Mouse (Mus musculus): ENCODE measurements around the gene Dnajb2. TPM values are rescaled to one million over a fixed set of nuclear protein-coding genes. Genes with fewer than 3 reads are reported as not detected.
A peak's percentile ranks its signal among the peaks of the same experiment; 100 is the strongest.
"Not testable (repeated sequence)": the region's sequence is repeated elsewhere in the genome, so short reads cannot be mapped to it uniquely, and the experiment has no call there.

Gene Dnajb2
- total RNA-seq, 2 experiments from 2014 or later, result 54.7 to 61.3 TPM

DNA sequence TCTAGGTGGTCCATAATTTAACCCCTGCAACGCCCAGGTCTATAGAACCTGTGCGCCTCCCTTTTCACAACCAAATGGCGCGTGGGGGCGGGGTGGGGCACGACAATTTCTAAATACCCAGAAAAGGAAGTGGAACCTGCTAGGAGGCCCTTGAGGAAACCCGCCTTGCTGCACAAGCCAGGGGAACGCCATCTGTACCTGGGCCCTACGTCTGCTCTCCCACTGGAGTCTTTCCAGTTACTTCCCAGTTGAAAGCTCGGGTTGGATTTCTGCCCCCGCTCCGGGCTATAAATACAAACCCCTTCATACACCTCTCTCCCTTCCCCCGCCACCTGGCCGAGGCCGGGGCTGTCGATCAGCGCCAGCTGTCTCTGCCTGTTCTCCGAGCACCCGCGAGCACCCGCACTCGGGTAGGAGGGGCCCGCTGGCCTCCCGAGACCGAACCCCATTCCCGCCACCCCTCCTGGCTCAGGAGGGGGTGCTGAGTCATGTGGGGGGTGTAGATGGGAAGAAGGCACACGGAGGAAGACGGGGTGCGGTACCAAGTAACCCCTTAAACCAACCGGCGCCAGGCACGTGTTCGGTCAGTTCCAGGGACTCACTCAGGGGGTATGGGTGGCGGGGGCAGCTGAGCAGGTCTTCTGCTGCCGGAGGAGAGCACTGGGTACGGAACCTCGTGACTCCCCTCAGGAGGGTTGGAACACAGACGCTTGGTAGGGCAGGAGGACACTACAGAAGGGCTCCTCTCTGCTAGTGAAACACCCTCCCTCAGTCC is 17.8 kb upstream of the Dnajb2 start:
- intact Hi-C loops (cut with DNase I), result no loop called here
- DNase-seq, result peak; percentile 46

GRCm38 (mm10) chr1:75219078-75219477 is 17.1 kb upstream of the Dnajb2 start:
- peak; percentile 75 for DNase-seq
- intact Hi-C loops (cut with DNase I), result no loop called here

GRCm38 (mm10) chr1:75219531-75219930 is 16.7 kb upstream of the Dnajb2 start, which contains the start of gene Tuba4a:
Gene Tuba4a (minus strand): TSS chr1:75219865.
- DNase-seq, result peak; percentile 43
- intact Hi-C loops (cut with DNase I), result no loop called here

DNA sequence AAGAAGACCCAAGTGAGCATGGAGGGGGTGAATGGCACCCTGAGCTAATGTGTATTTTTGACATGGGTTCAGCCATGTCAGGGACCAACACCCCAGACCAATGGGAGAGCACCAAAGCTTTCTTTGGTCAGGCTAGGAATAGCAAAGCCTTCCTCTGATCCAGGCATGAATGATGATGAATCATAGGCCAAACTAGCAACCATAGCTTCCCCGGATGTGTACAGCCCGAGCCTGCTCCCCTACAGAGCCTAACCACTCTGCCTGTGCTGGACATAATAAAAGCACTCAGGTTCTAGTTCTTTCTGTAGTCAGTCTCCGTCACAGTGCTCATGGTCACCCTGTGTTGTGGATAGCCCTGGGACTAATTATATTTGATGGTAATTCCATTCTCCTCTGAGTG is 14.7 kb upstream of the Dnajb2 start:
- intact Hi-C loops (cut with DNase I), result no loop called here
- no peak for DNase-seq

DNA sequence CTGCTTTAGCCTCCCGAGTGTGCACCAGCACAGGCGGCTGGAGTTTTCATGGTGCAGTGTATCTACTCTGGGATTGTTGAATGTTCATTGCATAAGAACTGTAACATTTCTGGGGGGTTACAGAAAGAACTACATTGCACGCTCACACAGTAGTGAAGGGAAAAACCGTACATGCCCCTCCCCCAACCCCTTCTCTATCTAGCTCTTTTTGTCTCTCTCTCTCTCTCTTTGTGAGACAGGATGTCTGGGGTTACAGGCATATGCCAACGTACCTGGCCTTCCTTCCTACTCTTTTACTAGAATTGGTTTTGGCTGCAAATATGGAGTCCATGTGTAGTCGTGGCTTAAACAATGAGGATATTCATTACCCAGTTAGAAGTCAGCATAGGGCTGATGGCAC is 13.3 kb upstream of the Dnajb2 start:
- no peak for DNase-seq
- intact Hi-C loops (cut with DNase I), result no loop called here

DNA sequence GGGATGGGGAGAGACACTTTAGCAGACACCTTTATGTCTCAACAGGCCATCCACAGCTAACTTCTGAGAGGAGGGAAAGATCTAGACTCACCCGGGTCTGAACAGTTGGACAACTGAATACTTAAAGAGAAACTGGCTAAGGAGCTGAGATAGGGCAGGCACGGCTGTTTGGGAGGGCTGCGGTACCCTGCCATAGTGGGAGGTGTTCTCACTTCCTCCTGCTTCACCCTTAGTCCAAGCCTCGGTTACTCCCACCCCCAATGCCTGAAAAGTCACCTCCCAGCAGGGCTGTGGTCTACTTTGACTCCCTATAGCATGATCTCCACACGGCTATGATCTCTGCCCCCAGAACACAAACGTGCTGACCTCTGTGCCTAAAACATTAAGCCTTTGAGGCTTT is 12.7 kb upstream of the Dnajb2 start:
- intact Hi-C loops (cut with DNase I), result no loop called here
- no peak for DNase-seq

DNA sequence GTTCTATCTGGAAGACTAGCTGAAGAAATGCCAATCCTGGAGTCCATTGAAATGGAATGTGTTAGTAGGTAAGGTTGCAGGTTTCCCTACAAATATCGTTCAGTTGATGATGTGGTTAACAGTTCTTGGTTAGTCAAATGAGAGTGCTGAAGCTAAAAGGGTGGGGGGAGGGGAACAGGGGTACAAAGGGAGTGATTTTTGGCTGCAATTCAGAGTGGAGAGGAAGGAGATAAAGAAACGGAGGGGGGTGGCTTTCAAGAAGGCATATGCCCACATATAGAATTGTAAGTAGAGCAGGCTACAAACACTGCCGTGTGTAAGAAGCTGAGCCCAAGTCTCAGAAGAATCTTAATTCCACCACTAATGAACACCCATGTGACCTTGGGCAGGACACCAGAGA is 10.7 kb upstream of the Dnajb2 start:
- intact Hi-C loops (cut with DNase I), result no loop called here
- no peak for DNase-seq

GRCm38 (mm10) chr1:75226138-75226537 is 10.1 kb upstream of the Dnajb2 start:
- DNase-seq, result no peak

DNA sequence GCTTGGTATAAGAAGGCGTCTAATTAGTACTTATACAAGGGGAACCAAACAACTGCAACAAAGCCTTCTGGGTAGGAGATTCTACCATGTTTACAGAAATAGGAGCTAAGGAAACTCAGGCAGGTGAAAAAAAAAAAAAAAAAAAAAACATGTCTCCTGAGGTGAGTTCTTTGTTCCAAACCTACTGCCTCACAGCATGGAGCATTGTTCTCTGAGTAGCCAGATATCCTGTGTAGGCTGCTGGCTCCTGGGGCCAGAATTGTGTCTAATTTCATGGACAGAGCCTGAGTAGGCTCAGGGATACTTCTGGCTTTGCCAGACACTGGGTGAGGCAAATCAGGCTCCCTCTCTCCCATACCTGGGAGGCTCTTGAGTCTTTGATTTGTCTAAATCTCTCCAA is 8.6 kb upstream of the Dnajb2 start:
- DNase-seq, result no peak
- intact Hi-C loops (cut with DNase I), result no loop called here

More at GRCm38 (mm10) chr1:75226138-75226537, 10.1 kb upstream of the Dnajb2 start:
- intact Hi-C loops (cut with DNase I), result no loop called here

DNA sequence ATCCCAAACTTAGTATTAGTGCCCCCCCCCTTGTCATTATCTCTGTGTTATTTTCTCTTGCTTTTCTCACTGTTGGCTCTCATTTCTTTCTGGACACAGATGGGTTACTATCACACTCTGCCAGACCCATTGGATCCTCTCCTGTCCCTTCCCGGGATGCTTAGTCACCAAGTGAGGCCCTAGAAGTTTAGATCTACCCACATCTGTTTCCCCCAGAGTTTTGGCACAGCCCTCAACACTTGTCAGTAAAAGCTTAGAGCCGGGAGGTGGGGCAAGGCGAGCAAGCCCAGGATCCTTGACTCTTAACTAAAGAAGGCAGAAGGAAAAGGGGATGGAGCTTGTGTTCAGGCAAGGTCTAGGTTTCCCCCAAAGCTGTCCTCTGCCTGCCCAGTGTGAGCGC is 7.0 kb upstream of the Dnajb2 start:
- DNase-seq, result no peak
- intact Hi-C loops (cut with DNase I), result no loop called here

- DNase-seq, result no peak
- intact Hi-C loops (cut with DNase I), result no loop called here
Measured at GRCm38 (mm10) chr1:75230335-75230994, 5.7 kb upstream of the Dnajb2 start.

DNA sequence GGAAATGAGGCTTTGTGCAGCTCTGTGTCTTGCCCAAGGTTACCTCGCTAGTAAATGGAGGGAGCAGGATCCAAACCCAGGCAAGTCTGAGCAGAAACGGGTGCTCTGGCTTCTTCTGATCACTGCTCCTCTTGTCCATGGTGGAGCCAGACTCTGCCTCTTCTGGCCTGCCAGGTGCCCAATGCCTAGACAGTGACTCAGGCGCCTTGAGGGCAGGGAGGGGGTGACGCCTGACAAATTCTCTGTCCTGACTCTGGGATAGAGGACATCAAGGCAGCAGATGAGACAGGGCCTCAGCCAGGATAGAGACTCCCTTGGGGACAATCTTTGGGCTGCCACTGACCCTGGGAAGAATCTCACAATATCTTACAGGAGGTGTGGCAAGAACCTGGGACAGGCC is 5.0 kb upstream of the Dnajb2 start:
- DNase-seq, result no peak
- intact Hi-C loops (cut with DNase I), result no loop called here

DNA sequence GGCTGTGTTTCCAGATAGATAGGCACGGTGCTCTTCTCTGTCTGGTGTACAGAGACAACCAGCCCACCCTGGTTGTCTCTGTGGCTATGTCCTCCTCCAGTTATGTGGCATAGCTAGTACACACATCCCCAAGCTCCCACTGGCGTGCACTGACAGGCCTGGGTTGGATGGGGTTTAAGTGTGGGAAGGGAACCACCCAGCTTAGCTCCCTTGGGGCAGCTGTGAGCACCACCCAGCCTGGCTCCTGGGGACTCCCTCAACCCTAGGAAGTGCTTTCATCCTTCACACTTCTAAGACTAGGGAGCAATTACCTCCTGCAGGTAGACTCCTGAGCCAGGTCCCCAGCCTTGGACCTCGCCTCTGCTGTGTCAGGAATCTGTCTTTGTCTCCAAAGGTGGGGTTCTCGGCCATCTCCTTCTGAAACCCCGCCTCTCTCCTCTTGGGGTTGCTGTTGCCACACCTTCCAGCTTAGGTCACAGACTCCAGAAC is 4.5 kb upstream of the Dnajb2 start, which contains the start of gene A630095N17Rik:
Gene A630095N17Rik, minus strand, starts transcription at position 439 of the 489 bp plus-strand sequence.
- no peak for DNase-seq
- intact Hi-C loops (cut with DNase I), result no loop called here

DNA sequence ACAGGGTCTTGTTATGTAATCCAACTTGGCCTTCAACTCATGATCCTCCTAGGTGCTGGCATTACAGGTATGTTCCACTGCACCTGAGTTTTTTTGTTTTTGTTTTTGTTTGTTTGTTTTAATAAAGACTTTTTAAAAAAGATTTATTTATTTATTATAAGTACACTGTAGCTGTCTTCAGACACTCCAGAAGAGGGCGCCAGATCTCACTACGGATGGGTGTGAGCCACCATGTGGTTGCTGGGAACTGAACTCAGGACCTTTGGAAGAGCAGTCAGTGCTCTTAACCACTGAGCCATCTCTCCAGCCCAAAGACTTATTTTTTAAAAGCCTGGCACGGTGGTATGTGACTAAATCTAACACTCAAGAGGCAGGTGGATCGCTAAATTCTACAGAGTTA is 3.7 kb upstream of the Dnajb2 start:
- intact Hi-C loops (cut with DNase I); DNase-seq: not testable (repeated sequence)

DNA sequence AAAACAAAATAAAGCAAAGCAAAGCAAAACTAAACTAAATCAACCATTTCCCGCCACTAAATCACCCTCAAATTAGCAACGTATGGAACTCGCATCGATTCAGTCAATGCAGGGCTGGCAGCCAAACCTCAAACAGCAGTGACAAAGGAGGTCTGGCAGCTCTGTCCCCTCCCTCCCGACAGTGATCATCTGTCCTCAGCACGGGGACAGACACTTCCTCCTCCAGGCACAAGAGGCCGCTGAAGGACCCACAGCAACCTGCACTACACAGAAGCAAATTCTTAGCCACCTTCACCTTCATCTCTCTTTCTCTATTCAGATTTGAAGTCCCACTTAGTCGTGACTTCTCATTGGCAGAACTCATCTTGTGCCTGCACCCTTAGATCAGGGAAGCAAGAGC is 1.6 kb upstream of the Dnajb2 start:
- intact Hi-C loops (cut with DNase I), result no loop called here

GRCm38 (mm10) chr1:75239591-75239990 is 3.4 kb downstream of the Dnajb2 start:
- intact Hi-C loops (cut with DNase I), result no loop called here
- no peak for DNase-seq

More for the DNA sequence above, 1.6 kb upstream of the Dnajb2 start:
- peak; percentile 85 for DNase-seq

GRCm38 (mm10) chr1:75243411-75243810 is 7.2 kb downstream of the Dnajb2 start:
- DNase-seq, result no peak
- intact Hi-C loops (cut with DNase I), result no loop called here

DNA sequence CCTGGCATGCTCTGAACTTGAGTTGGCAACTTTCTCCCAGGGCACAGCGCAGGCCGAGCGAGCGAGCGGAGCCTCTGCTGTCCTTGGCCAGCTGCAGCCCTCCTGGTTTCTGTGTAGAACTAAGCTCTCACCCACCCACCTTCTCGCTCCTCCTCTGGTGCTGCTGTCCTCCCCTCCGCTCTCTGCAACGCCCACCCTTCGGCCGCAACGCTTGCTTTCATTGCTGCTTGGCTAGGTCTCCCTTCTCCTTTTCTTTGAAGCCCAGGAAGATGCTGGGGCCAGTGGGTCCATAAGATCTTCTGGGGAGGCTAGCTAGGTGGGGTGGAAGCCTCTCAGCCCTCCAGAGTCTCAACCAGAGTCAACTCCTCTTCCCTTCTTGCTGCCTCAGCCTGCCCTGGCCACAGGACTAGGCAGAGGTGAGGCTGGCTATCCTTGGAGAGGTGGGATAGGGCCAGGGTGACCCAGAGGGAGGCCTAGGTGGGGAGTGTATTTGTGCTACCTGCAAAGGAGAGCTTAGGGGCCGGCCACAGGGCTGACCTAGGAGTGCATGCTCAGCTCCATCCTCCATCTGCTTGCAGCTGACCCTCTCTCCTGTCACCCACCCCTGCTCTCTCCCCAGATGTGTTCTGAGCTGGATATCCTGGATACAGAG is 8.1 kb downstream of the Dnajb2 start:
- intact Hi-C loops (cut with DNase I), result no loop called here
- DNase-seq, result no peak

GRCm38 (mm10) chr1:75244836-75245235 is 8.6 kb downstream of the Dnajb2 start:
- peak; percentile 46 for DNase-seq
- intact Hi-C loops (cut with DNase I), result no loop called here

GRCm38 (mm10) chr1:75247071-75247930 is 11.1 kb downstream of the Dnajb2 start:
- DNase-seq, result no peak
- intact Hi-C loops (cut with DNase I), result no loop called here
